14 mouse cellular contexts compared by ENCODE assay signal in genomic region chr7:34302651-34303050, GRCm38 (mm10). TPM values are rescaled to one million over a fixed set of nuclear protein-coding genes. Genes with fewer than 3 reads are reported as not detected.
DNase-seq lines count a peak whose midpoint lies in the region; ATAC-seq and TF ChIP-seq lines count a peak whose summit lies in the region.
"Had no signal": no experiment of that assay in that cellular context is flagged by ENCODE, and none has a peak within 500 bp of the region (broad histone marks: within the 10 kb centered on the region; RNA-seq: fewer than 3 reads in every experiment).

No protein-coding gene starts in this region.

- H3K9ac ChIP-seq in heart, embryonic 14.5 days (ENCODE audit: low read length): no peak overlapping the region
- H3K9ac ChIP-seq in liver, embryonic 13.5 days: no peak overlapping the region
- H3K9ac ChIP-seq: limb, embryonic 13.5 days; midbrain, embryonic 13.5 days had no signal

- H3K4me2 ChIP-seq in heart, embryonic 14.5 days (ENCODE audit: low read length): peak overlapping the region; percentile 21
- H3K4me2 ChIP-seq in liver, embryonic 13.5 days: no peak overlapping the region
- H3K4me2 ChIP-seq: limb, embryonic 13.5 days; midbrain, embryonic 13.5 days had no signal

- 65% methylated on average over 1 of the region's 1 CpGs for WGBS in heart, embryonic 14.5 days
- WGBS in liver, embryonic 13.5 days (ENCODE audit: insufficient replicate concordance): 46% methylated on average over 1 of the region's 1 CpGs

- no peaks in the 10 kb centered on the region for H3K27me3 ChIP-seq in heart, embryonic 14.5 days (ENCODE audit: control insufficient read depth, insufficient read depth, low read length)
- no peaks in the 10 kb centered on the region for H3K27me3 ChIP-seq in liver, embryonic 13.5 days
- H3K27me3 ChIP-seq: limb, embryonic 13.5 days; midbrain, embryonic 13.5 days had no signal

- no peak overlapping the region for H3K4me3 ChIP-seq in heart, embryonic 14.5 days (ENCODE audit: control insufficient read depth in 1 of 2, insufficient read depth in 1 of 2, low read depth in 1 of 2, low read length in 2 of 2)
- no peak overlapping the region for H3K4me3 ChIP-seq in left cerebral cortex, adult 2 months
- no peak overlapping the region for H3K4me3 ChIP-seq in brown adipose tissue, adult 24 weeks (ENCODE audit: insufficient read depth, low read depth, low read length)
- no peak overlapping the region for H3K4me3 ChIP-seq in liver, embryonic 13.5 days (replicated peaks)
- H3K4me3 ChIP-seq: limb, embryonic 13.5 days; midbrain, embryonic 13.5 days had no signal

- no peaks in the 10 kb centered on the region for H3K9me3 ChIP-seq in heart, embryonic 14.5 days (ENCODE audit: control insufficient read depth, low read length)
- H3K9me3 ChIP-seq in liver, embryonic 13.5 days (replicated peaks): no peaks in the 10 kb centered on the region
- H3K9me3 ChIP-seq: limb, embryonic 13.5 days; midbrain, embryonic 13.5 days had no signal

- no peak for ATAC-seq in heart, embryonic 14.5 days (ENCODE audit: insufficient number of reproducible peaks, insufficient read depth, low FRiP score, low read depth)
- ATAC-seq in liver, embryonic 13.5 days (ENCODE audit: low read depth): peak; percentile 59; the same call in 1 of the 2 replicates
- ATAC-seq: midbrain, embryonic 13.5 days had no signal

- H3K27ac ChIP-seq in heart, embryonic 14.5 days (replicated peaks in 1 of 2; ENCODE audit: control insufficient read depth in 1 of 2, insufficient read depth in 1 of 2, low read depth in 2 of 2, low read length in 2 of 2): peak overlapping the region; percentile 80 to 85
- peak overlapping the region; percentile 9 for H3K27ac ChIP-seq in left cerebral cortex, adult 2 months
- H3K27ac ChIP-seq in brown adipose tissue, adult 24 weeks (replicated peaks; ENCODE audit: low read depth, low read length): peak overlapping the region; percentile 97
- peak overlapping the region; percentile 45 for H3K27ac ChIP-seq in liver, embryonic 13.5 days
- H3K27ac ChIP-seq: midbrain, embryonic 13.5 days had no signal

- no peak for DNase-seq in heart, adult 11 months
- DNase-seq in left cerebral cortex, adult 2 months (ENCODE audit: extremely low spot score in 1 of 2, low spot score in 2 of 2): no peak
- no peak for DNase-seq in left cerebral cortex, adult 8-10 months (ENCODE audit: low spot score in 2 of 2)
- DNase-seq in liver, embryonic 13.5 days: no peak
- no peak for DNase-seq in right cerebral cortex, adult 2 months (ENCODE audit: low spot score in 2 of 2)
- no peak for DNase-seq in thymus, postnatal 25 days
- DNase-seq: cerebellum, adult 9-10 months; gastrocnemius, postnatal 14 days; thymus, postnatal 36 days had no signal

- peaks cover 9 to 50% of the 10 kb centered on the region in 2 experiments for H3K4me1 ChIP-seq in heart, embryonic 14.5 days (ENCODE audit: control insufficient read depth in 2 of 2, insufficient read depth in 2 of 2, low read length in 2 of 2)
- H3K4me1 ChIP-seq in brown adipose tissue, adult 24 weeks (ENCODE audit: control insufficient read depth, insufficient read depth, insufficient read length, low read length): peaks cover 52% of the 10 kb centered on the region
- H3K4me1 ChIP-seq in liver, embryonic 13.5 days (replicated peaks): peaks cover 25% of the 10 kb centered on the region
- H3K4me1 ChIP-seq: midbrain, embryonic 13.5 days had no signal

- TF ChIP-seq CTCF in left cerebral cortex, adult 2 months (IDR thresholded peaks at IDR 0.05): no peak

- H3K36me3 ChIP-seq in heart, embryonic 14.5 days (ENCODE audit: control insufficient read depth, insufficient read depth, low read length): 0 out of 2 replicates have a peak, but pooled peaks cover 5% of the 10 kb centered on the region
- H3K36me3 ChIP-seq in liver, embryonic 13.5 days: peaks cover 6% of the 10 kb centered on the region

- intact Hi-C loops in left cerebral cortex, adult 2 months (cut with DNase I): no loop called here

RNA-seq across cellular contexts. Expression of gene 4931406P16Rik, which starts 10.7 kb away (rescaled TPM):
- polyA plus RNA-seq in heart, embryonic 14.5 days (2014; fragmentation: Nextera tagmentation; extraction: Ambion mirVana): 40.5 and 44.9 TPM in 2 replicates
- 10 to 100 TPM; 40.7 to 42.8 TPM for total RNA-seq in left cerebral cortex, adult 2 months (2021)
- total RNA-seq in left cerebral cortex, adult 8-10 months (2022): 10 to 100 TPM; 40.1 to 47.7 (median 41.2) TPM
- polyA plus RNA-seq in brown adipose tissue, adult 24 weeks (2012; ENCODE audit: insufficient read depth, insufficient read length, missing spikeins): 19.2 and 24.8 TPM in 2 replicates
- polyA plus RNA-seq in liver, embryonic 13.5 days (2015; fragmentation: Nextera tagmentation; extraction: Ambion mirVana): 11.0 and 19.0 TPM in 2 replicates

RNA-seq across cellular contexts. Expression of gene Gm6096, which starts 51.8 kb away (rescaled TPM):
- polyA plus RNA-seq in heart, embryonic 14.5 days (2014; fragmentation: Nextera tagmentation; extraction: Ambion mirVana): 0.62 TPM in 1 of 2 replicates, not detected in the other
- total RNA-seq in left cerebral cortex, adult 2 months (2021): not detected
- not detected for total RNA-seq in left cerebral cortex, adult 8-10 months (2022)
- polyA plus RNA-seq in brown adipose tissue, adult 24 weeks (2012; ENCODE audit: insufficient read depth, insufficient read length, missing spikeins): not detected in 2 replicates
- not detected in 2 replicates for polyA plus RNA-seq in liver, embryonic 13.5 days (2015; fragmentation: Nextera tagmentation; extraction: Ambion mirVana)
- total RNA-seq: gastrocnemius, postnatal 14 days; layer of hippocampus, postnatal 10 days had no signal

Comparison
In these comparisons a context has a peak if more than half of its experiments do, and no peak if none do; other contexts are left out.
1. H3K27ac ChIP-seq: peak in every context shown above with its lines; median percentile 97 in brown adipose tissue, adult 24 weeks; 82 in heart, embryonic 14.5 days; 45 in liver, embryonic 13.5 days; 9 in left cerebral cortex, adult 2 months.